Mouse (Mus musculus): ENCODE measurements around the gene Cstb. TPM values are rescaled to one million over a fixed set of nuclear protein-coding genes. Genes with fewer than 3 reads are reported as not detected.

Gene Cstb
- polyA plus RNA-seq, 1 experiment from 2014 or later, result 98.8 TPM

DNA sequence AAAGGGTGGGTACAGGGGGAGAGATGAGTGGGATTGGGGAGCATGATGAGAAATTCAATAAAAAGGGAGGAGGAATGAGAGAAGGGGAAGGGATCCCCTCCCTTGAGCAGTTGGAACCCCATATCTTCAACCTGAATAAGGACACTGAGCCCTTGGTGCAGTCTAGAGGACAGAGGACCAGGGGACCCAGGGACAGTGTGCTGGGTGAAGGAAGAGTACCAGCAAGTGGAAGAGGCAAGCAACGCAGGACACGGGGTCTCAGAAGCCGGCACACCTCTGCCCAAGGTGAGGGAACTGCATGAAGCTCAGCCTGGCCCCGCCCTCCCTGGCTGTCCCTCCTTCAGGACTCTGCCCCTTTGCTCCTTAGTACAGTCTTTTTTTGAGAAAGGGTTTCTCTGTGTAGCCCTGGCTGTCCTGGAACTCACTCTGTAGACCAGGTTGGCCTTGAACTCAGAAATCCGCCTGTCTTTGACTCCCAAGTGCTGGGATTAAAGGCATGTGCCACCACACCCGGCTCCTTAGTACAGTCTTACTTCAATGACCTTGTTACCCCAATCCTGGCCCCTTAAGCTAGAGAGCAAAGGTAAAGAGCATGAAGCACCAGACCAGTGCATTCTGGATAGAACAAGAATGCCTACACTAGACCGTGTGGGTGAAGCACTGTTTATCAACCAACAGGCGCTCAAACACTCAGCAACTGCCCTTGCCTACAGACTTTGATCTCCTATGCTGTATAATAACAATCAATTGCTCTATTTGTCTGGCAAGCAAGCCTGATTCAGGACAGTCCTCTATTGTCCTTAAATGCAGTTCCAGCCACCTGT is 37.7 kb downstream of the Cstb start:
- Histone ChIP-seq H3K9me3 (no peaks in the 10 kb centered on the region), H3K27ac (replicated peaks) (no peak overlapping the region), H3K4me1 (peaks cover 37% of the 10 kb centered on the region), H3K36me3 (no peaks in the 10 kb centered on the region), H3K27me3 (replicated peaks) (peaks cover 4% of the 10 kb centered on the region; the same call in 1 of the 2 replicates), H3K9ac (peak overlapping the region; percentile 14; the same call in 1 of the 2 replicates), H3K4me3 (peak overlapping the region; percentile 79), H3K4me2 (peak overlapping the region; percentile 100)
- no peak for ATAC-seq (ENCODE audit: extremely low read depth, insufficient number of reproducible peaks, low FRiP score, low TSS enrichment)
- 75% methylated on average over 8 of the region's 8 CpGs for WGBS

DNA sequence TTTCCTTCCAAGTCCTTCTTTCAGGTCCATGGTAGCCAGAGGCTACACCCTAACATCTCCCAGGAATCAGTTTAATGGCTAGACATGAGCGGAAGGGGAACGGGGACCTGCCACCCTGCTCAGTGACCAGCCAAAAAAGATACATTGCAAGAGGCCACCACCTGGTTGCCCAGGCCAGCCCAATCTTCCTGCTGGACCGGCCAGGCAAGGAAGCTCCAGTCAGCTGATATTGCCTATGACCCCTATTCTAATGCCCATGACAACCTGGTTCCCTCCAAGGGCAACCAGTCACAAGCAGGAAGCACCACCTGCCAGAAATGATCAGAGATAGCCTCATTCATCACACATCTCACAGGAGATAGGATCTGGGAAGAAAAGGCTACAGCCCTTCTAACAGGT is 38.3 kb downstream of the Cstb start:
- peak overlapping the region; percentile 79 for H3K4me3 ChIP-seq
- WGBS, result 82% methylated on average over 3 of the region's 3 CpGs
- H3K4me1 ChIP-seq, result peaks cover 31% of the 10 kb centered on the region
- H3K27me3 ChIP-seq (replicated peaks), result peaks cover 4% of the 10 kb centered on the region; the same call in 1 of the 2 replicates
- no peak for ATAC-seq (ENCODE audit: extremely low read depth, insufficient number of reproducible peaks, low FRiP score, low TSS enrichment)
- peak overlapping the region; percentile 89 for H3K9ac ChIP-seq
- peak overlapping the region; percentile 100 for H3K4me2 ChIP-seq
- no peak overlapping the region for H3K27ac ChIP-seq (replicated peaks)
- H3K9me3 ChIP-seq, result no peaks in the 10 kb centered on the region
- no peaks in the 10 kb centered on the region for H3K36me3 ChIP-seq

DNA sequence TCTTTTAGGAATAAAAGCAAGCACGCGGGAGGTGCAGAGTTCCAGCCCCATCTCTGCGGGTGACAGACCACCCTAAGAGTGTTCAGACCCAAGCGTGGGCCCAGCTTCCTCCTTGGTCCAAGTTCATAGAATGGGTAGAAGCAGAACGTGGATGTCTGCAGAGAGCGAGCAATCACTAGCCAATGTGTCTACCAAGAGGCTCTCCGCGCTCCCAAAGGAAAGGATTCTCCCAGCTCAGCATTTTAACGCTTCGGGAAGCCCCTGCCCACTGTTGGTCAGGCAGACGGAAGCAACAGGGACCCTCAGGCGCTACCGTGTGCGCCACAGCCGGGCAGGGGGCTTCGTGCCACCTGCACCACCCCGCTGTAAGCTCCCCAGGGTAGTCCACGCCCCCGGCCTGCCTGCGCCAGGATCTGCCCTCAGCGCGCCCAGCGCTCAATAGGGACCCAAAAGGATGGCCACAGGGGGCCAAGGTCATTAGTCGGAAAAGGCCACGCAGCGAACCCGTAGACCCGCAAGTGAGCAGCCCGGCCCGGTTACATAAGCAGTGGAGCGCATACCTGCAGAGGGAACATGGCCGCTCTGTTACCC is 38.8 kb downstream of the Cstb start:
- Histone ChIP-seq H3K27me3 (replicated peaks) (peaks cover 4% of the 10 kb centered on the region; the same call in 1 of the 2 replicates), H3K27ac (replicated peaks) (peak overlapping the region; percentile 56; the same call in 1 of the 2 replicates), H3K4me3 (peak overlapping the region; percentile 79), H3K36me3 (no peaks in the 10 kb centered on the region), H3K9ac (peak overlapping the region; percentile 89), H3K4me2 (peak overlapping the region; percentile 100), H3K4me1 (peaks cover 28% of the 10 kb centered on the region), H3K9me3 (no peaks in the 10 kb centered on the region)
- 3% methylated on average over 32 of the region's 32 CpGs for WGBS
- peak; percentile 23; the same call in 1 of the 2 replicates for ATAC-seq (ENCODE audit: extremely low read depth, insufficient number of reproducible peaks, low FRiP score, low TSS enrichment)

DNA sequence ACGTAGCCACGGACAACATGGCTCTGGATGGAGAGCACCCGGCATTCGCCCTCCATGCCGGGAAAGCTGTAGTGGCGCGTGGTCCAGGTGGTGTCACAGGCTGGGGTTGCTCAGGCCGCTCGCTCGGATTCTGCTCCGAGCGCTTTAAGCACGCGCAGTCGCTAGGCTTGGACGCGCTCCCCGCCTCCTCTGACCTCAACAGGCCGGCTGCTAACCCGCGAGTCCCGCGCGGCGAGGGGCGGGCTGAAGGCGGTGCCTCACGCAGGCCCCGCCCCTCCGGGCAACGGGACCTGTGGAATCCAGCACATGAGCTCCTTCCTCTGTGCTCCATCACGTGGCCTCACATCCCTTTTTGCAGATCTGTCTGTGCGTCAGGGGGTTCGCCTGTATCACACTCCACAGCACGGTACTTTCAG is 39.3 kb downstream of the Cstb start, which contains the start of gene Pdxk:
Pdxk (minus strand) TSS at position 184 of the 416 bp plus-strand sequence.
- peak within 1 kb of the TSS; percentile 100 for H3K4me2 ChIP-seq
- peak within 1 kb of the TSS; percentile 89 for H3K9ac ChIP-seq
- peaks cover 28% of the 10 kb centered on the region for H3K4me1 ChIP-seq
- H3K27me3 ChIP-seq (replicated peaks), result peaks cover 5% of the 10 kb centered on the region; the same call in 1 of the 2 replicates
- no peaks in the 10 kb centered on the region for H3K9me3 ChIP-seq
- peak within 1 kb of the TSS; percentile 79 for H3K4me3 ChIP-seq
- peak; percentile 76 for ATAC-seq (ENCODE audit: extremely low read depth, insufficient number of reproducible peaks, low FRiP score, low TSS enrichment)
- under 1% methylated on average over 35 of the region's 35 CpGs for WGBS
- H3K36me3 ChIP-seq, result no peaks in the 10 kb centered on the region
- H3K27ac ChIP-seq (replicated peaks), result peak within 1 kb of the TSS; percentile 56

DNA sequence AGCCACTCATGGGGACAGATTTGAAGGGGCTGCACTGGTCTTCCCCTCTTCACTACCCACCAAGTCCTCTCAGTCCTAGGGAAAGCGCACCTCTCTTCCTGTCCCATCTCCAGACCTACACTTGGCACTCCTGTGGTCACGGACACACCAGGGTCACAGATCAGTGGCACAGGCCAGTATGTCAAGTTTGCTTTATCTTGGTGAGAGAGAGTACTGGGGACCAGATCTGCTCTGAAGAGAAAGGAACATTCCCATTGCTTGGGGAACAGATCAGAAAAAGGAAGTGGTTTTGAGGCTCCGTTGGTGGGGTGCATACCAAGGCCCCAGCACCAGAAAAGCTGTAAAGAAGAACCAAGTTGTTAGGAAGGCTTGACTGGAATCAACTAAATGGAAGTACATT is 40.0 kb downstream of the Cstb start:
- no peaks in the 10 kb centered on the region for H3K9me3 ChIP-seq

DNA sequence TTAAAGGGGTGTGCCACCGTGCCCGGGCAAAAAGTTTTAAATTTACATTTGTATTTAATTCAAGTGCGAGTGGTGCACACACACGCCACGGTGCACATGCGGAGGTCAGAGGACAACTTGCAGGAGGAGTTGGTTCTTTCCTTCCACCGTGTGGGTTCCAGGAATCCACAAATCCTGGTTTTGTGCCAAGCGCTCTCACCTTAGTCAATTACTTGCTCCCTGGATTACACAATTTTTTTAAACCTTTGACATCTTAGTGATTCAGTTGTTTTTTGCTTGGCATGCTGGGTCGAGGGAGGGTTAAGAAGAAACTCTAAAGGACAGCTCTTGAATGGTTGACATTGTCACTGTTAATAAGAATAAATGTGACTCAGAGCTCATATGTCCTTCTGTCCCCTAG is 41.2 kb downstream of the Cstb start:
- Histone ChIP-seq H3K36me3 (no peaks in the 10 kb centered on the region), H3K9me3 (no peaks in the 10 kb centered on the region), H3K27me3 (replicated peaks) (peaks cover 7% of the 10 kb centered on the region; the same call in 1 of the 2 replicates), H3K27ac (replicated peaks) (no peak overlapping the region), H3K4me3 (no peak overlapping the region), H3K4me1 (peaks cover 25% of the 10 kb centered on the region), H3K9ac (no peak overlapping the region), H3K4me2 (no peak overlapping the region)
- WGBS, result 83% methylated on average over 9 of the region's 9 CpGs
- ATAC-seq (ENCODE audit: extremely low read depth, insufficient number of reproducible peaks, low FRiP score, low TSS enrichment), result no peak

More for the DNA sequence above, 40.0 kb downstream of the Cstb start:
- H3K27ac ChIP-seq (replicated peaks), result no peak overlapping the region; the same call in 1 of the 2 replicates
- H3K4me1 ChIP-seq, result peaks cover 25% of the 10 kb centered on the region
- peaks cover 7% of the 10 kb centered on the region; the same call in 1 of the 2 replicates for H3K27me3 ChIP-seq (replicated peaks)
- H3K36me3 ChIP-seq, result no peaks in the 10 kb centered on the region
- no peak for ATAC-seq (ENCODE audit: extremely low read depth, insufficient number of reproducible peaks, low FRiP score, low TSS enrichment)
- peak overlapping the region; percentile 79 for H3K4me3 ChIP-seq
- 74% methylated on average over 3 of the region's 3 CpGs for WGBS
- peak overlapping the region; percentile 100 for H3K4me2 ChIP-seq
- no peak overlapping the region; the same call in 1 of the 2 replicates for H3K9ac ChIP-seq

DNA sequence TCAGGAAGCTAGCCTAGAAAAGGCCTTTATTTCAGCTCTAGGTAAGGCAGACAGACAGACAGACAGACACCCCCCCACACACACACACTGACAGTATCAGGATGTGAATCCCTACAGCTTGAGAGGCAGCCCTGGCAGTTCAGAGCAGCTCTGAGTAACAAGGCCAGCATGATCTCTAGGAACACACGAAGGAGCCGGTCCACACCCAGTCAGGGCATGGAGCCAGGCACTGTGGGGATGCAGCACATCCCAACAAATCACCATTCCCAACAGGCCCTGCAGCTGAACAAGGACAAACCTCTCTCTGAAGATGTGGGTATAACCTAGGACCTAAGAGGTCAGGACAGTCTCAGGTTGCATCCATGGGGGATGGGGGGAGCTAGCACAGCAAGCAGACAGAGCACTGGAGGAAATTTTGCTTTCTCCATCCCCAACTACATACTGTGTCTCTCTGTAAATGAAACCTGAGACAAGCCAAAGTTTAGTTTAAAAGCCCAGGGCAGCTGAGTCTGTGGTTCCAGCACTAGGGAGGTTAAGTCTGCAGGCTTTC is 42.4 kb downstream of the Cstb start:
- no peaks in the 10 kb centered on the region for H3K36me3 ChIP-seq
- no peak overlapping the region for H3K4me2 ChIP-seq
- 53% methylated on average over 2 of the region's 2 CpGs for WGBS
- no peak for ATAC-seq (ENCODE audit: extremely low read depth, insufficient number of reproducible peaks, low FRiP score, low TSS enrichment)
- peaks cover 25% of the 10 kb centered on the region for H3K4me1 ChIP-seq
- peaks cover 7% of the 10 kb centered on the region; the same call in 1 of the 2 replicates for H3K27me3 ChIP-seq (replicated peaks)
- no peak overlapping the region for H3K27ac ChIP-seq (replicated peaks)
- H3K9me3 ChIP-seq, result no peaks in the 10 kb centered on the region
- no peak overlapping the region for H3K9ac ChIP-seq
- H3K4me3 ChIP-seq, result no peak overlapping the region

DNA sequence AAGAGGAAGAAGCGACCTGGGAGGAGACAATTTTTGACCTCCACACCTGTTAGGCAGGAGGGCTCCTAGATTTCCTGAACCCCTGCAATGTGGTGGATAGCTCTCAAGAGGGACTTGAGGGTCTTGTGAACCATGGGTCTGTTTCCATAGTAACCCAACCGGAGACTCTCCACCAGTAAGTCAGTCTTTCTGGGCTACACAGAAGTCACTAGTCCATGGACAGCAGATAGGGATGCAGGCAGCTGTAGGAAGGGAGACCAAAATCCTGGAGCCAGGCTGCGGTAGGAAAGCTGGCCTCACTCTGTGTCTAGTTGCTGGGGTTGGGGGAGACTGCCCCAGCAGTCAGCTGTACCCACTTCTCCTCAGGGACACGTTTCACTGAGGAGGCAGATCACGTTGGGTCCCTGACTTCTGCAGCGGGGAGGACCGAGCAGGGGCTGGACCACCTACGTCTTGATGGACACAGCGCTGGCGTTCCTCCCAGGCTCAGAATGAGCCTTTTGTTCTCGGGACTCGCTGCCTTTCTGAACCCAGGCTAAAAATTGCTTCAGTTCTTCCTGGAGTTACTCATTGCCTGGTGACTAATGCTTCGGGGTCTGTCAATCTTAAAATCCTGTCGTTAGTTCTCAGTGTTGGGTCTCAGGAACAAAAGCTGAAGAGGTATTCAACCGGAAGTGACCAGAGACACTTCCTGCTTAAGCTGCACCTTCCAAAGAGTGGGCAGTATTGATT is 45.3 kb downstream of the Cstb start:
- Histone ChIP-seq H3K4me3 (no peak overlapping the region), H3K36me3 (no peaks in the 10 kb centered on the region), H3K4me2 (peak overlapping the region; percentile 53), H3K27ac (replicated peaks) (peak overlapping the region; percentile 61), H3K9me3 (no peaks in the 10 kb centered on the region), H3K27me3 (replicated peaks) (peaks cover 6% of the 10 kb centered on the region; the same call in 1 of the 2 replicates), H3K4me1 (peaks cover 6% of the 10 kb centered on the region; the same call in 1 of the 2 replicates), H3K9ac (0 out of 2 replicates have a peak overlapping the region, but pooled peaks have one; percentile 5)
- WGBS, result 37% methylated on average over 15 of the region's 15 CpGs
- ATAC-seq (ENCODE audit: extremely low read depth, insufficient number of reproducible peaks, low FRiP score, low TSS enrichment), result no peak

DNA sequence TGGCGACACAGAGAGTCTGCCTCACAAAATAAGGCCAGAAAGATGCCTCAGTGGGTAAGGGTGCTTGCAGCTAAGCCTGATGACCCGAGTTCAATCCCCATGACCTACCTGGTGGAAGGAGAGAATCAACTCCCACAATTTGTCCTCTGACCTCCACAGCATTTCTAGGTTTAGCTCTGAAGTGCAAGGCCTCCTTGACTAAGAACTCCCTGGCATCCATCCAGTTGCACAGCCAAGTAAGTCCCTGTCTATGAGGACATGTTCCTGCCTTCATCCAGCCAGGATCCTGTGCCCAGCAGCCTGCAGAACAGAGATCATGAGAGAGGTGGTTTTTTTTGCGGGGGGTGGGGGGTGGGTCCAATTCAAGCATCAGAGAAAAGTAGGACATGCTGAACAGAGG is 46.6 kb downstream of the Cstb start:
- 71% methylated on average over 3 of the region's 3 CpGs for WGBS
- no peak for ATAC-seq (ENCODE audit: extremely low read depth, insufficient number of reproducible peaks, low FRiP score, low TSS enrichment)
- H3K9me3 ChIP-seq, result no peaks in the 10 kb centered on the region
- peaks cover 6% of the 10 kb centered on the region; the same call in 1 of the 2 replicates for H3K27me3 ChIP-seq (replicated peaks)
- no peak overlapping the region for H3K9ac ChIP-seq
- no peak overlapping the region for H3K27ac ChIP-seq (replicated peaks)
- H3K4me3 ChIP-seq, result no peak overlapping the region
- no peaks in the 10 kb centered on the region for H3K36me3 ChIP-seq
- no peak overlapping the region for H3K4me2 ChIP-seq
- peaks cover 6% of the 10 kb centered on the region; the same call in 1 of the 2 replicates for H3K4me1 ChIP-seq

DNA sequence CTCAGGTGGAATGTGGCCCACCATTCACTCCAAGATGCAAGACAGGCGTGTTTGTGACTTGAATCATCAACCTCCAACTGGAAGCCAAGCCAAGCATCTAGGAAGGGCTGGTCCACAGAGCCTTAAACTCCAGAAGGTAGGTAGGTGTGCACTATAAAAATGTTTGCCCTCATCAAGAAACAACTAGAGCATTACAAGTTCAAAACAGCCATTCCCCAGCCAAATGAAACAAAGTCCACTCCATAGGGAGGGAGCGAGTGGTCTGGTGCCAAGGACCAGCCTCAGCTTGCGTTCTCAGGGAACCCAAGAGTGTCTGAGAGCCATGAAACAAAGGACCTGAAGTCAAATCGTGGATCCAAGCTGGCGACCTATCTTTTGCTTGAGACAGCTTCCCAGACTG is 48.0 kb downstream of the Cstb start:
- Histone ChIP-seq H3K36me3 (no peaks in the 10 kb centered on the region), H3K4me3 (no peak overlapping the region), H3K4me1 (peaks cover 6% of the 10 kb centered on the region; the same call in 1 of the 2 replicates), H3K4me2 (no peak overlapping the region), H3K9ac (no peak overlapping the region), H3K27me3 (replicated peaks) (peaks cover 6% of the 10 kb centered on the region; the same call in 1 of the 2 replicates), H3K27ac (replicated peaks) (no peak overlapping the region), H3K9me3 (no peaks in the 10 kb centered on the region)
- no peak for ATAC-seq (ENCODE audit: extremely low read depth, insufficient number of reproducible peaks, low FRiP score, low TSS enrichment)
- WGBS, result 39% methylated on average over 5 of the region's 5 CpGs

All from heart, embryonic 13.5 days (tissue).